Mouse (Mus musculus) ES-E14 (cell line): ENCODE measurements around the gene Atp6v1a. TPM values are rescaled to one million over a fixed set of nuclear protein-coding genes. Genes with fewer than 3 reads are reported as not detected.

Experiments
- DNase-seq: peaks from one replicate; pipeline ENCODE4 v3.0.0-alpha.2; 2013; ENCODE audit warnings: low read depth, low spot score
- H3K27ac ChIP-seq: 2 replicates; pipeline ENCODE4 v1.5.1; 2012; ENCODE audit warnings: low read depth, mild to moderate bottlenecking, low read length, moderate library complexity, mixed read lengths; ENCODE audit not compliant: poor library complexity, insufficient read depth, severe bottlenecking
- H3K36me3 ChIP-seq: 2 replicates; pipeline ENCODE4 v1.6.1; 2012; ENCODE audit warnings: mild to moderate bottlenecking, low read length, moderate library complexity, mixed read lengths; ENCODE audit not compliant: control insufficient read depth, poor library complexity, insufficient read depth, severe bottlenecking
- H3K4me1 ChIP-seq, 2 experiments: fragments of 150-350 bp in 1 of 2; sonication (generic) in 1 of 2; 2 replicates each; pipeline ENCODE4 v1.6.1; 2012; ENCODE audit warnings: low read length in 2 of 2, mild to moderate bottlenecking in 1 of 2, mixed read lengths in 1 of 2; ENCODE audit not compliant: control insufficient read depth in 2 of 2, insufficient read depth in 2 of 2, poor library complexity in 1 of 2
- H3K4me3 ChIP-seq, 2 experiments: fragments of 150-350 bp in 1 of 2; sonication (generic) in 1 of 2; 2 replicates each; pipeline ENCODE4 v1.5.1; 2012; ENCODE audit warnings: low read length in 2 of 2, low read depth in 1 of 2, mild to moderate bottlenecking in 1 of 2, mixed read lengths in 1 of 2; ENCODE audit not compliant: insufficient read depth in 1 of 2, poor library complexity in 1 of 2, severe bottlenecking in 1 of 2
- H3K9ac ChIP-seq: 2 replicates; pipeline ENCODE4 v1.6.1; 2012; ENCODE audit warnings: low read depth, mild to moderate bottlenecking, low read length, mixed read lengths; ENCODE audit not compliant: poor library complexity, insufficient read depth, severe bottlenecking
- H3K9me3 ChIP-seq: fragments of 150-350 bp; sonication (generic); 2 replicates; pipeline ENCODE4 v1.6.1; 2012; ENCODE audit warnings: low read depth, mild to moderate bottlenecking, low read length; ENCODE audit not compliant: control insufficient read depth, insufficient read depth
- CHD2 ChIP-seq: IDR thresholded peaks from 2 replicates; pipeline ENCODE4 v1.6.1; 2014; ENCODE audit warnings: mild to moderate bottlenecking, low read depth, low read length, inconsistent platforms
- HCFC1 ChIP-seq: IDR thresholded peaks from 2 replicates; pipeline ENCODE4 v1.6.1; 2012; ENCODE audit warnings: low read length, inconsistent platforms, borderline replicate concordance; ENCODE audit not compliant: insufficient read depth
- MAFK ChIP-seq: IDR thresholded peaks from 2 replicates; pipeline ENCODE4 v1.6.1; 2014; ENCODE audit warnings: mild to moderate bottlenecking, low read depth, low read length, inconsistent platforms; ENCODE audit not compliant: insufficient read depth
- ZC3H11A ChIP-seq: IDR thresholded peaks from 2 replicates; pipeline ENCODE4 v1.6.1; 2012; ENCODE audit warnings: low read depth, mild to moderate bottlenecking, inconsistent platforms, low read length, borderline replicate concordance
- ZNF384 ChIP-seq: IDR thresholded peaks from 2 replicates; pipeline ENCODE4 v1.6.1; 2012; ENCODE audit warnings: low read depth, low read length, inconsistent platforms
- in situ Hi-C, 2 experiments: fragments of 600-800 bp; cut with MboI; formaldehyde crosslinking; loops; one replicate each; pipeline ENCODE4 v1.15.1; 2025; ENCODE audit warnings: low sequenced_read_pairs in 2 of 2, inconsistent platforms in 1 of 2; ENCODE audit not compliant: unreplicated experiment in 2 of 2
- total RNA-seq: library from RNA; depleted of rRNA; stranded (reverse); fragments of 300-350 nt; gene quantifications from 2 replicates; pipeline ENCODE4 v1.2.3, GENCODE M21; 2012

The Atp6v1a gene
- total RNA-seq, 1 experiment = 82.8 TPM

DNA sequence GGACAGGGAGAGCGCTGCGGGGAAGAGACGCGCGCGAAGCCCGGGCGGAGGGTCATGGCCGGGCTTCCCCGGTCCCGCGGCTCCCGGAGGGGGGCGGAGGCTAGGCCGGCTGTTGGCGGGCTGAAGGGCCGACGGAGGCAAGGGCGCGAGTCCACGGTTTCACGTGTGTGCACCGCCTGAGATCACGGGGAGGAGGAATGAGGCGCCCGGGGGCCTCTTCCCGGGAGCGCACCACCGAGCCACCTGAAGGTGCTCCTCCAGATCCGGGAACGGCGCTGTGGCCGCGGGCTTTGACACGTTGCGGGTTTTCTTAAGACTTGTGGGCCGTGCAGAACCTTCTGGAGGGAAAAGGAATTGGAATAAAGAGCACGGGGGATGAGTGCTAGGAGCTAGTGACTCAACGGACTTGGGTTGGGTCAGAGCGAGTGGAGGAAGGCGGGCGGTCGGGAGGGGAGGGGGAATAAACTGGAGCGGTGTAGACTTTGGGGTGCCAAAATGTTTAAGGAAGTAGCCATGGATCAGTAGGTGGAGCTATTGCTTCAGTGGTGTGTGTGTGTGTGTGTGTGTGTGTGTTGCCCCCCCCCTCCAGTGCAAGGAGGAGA is 782 bp upstream of the Atp6v1a start:
- peak overlapping the region; percentile 100 for H3K9ac ChIP-seq
- peaks cover 3 to 4% of the 10 kb centered on the region in 2 experiments; a peak in 2 of 4 replicates for H3K4me1 ChIP-seq
- peak overlapping the region; percentile 82 to 100 for H3K4me3 ChIP-seq
- no peaks in the 10 kb centered on the region for H3K36me3 ChIP-seq
- H3K9me3 ChIP-seq = no peaks in the 10 kb centered on the region
- TF ChIP-seq ZC3H11A (no peak), CHD2 (no peak), ZNF384 (no peak), HCFC1 (peak; percentile 44; the same call in 1 of the 2 replicates), MAFK (no peak)
- in situ Hi-C loops = no loop called here
- peak; percentile 64 for DNase-seq
- H3K27ac ChIP-seq = peak overlapping the region; percentile 97

GRCm38 (mm10) chr16:44138979-44139535 is 448 bp downstream of the Atp6v1a start:
- peak overlapping the region; percentile 91 for H3K27ac ChIP-seq
- H3K4me1 ChIP-seq = peaks cover 3 to 4% of the 10 kb centered on the region in 2 experiments; a peak in 2 of 4 replicates
- in situ Hi-C loops = no loop called here
- peak overlapping the region; percentile 87 for H3K9ac ChIP-seq
- TF ChIP-seq ZNF384 = peak; percentile 99
- TF ChIP-seq CHD2 = 0 out of 2 replicates have a peak, but pooled peaks have one; percentile 44
- 0 out of 2 replicates have a peak, but pooled peaks have one; percentile 32 for TF ChIP-seq MAFK
- no peak for TF ChIP-seq ZC3H11A
- H3K36me3 ChIP-seq = no peaks in the 10 kb centered on the region
- peak overlapping the region; percentile 82 to 100 for H3K4me3 ChIP-seq
- peak; percentile 90 for DNase-seq
- no peaks in the 10 kb centered on the region for H3K9me3 ChIP-seq

DNA sequence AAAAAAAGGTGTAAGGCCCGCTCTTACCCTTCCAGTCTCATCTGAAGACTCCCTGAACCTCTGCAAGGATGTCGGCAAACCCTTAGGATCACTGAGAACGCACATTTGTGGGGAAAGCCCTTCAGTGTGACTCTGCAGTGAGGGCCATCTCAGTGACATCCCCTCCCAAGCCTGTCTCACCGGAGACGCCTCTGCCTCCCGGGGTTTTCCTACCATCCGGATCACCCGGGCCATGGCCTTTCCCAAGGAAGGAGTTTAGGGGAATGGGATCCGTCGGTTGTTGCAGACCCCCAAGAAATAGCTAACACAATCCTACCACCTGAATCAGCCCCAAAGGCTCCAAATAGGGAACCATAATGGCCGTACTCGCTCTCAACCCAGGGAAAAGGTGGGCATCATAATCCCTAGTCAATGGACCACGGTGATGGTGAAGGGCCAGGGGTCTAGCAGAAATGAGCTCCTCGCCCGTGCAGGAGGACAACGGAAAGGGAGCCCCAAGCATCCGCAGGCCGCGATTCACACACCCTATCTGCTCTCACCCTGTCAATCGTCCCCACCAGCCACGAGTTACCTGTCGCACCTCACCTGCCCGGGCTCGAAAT is 1.0 kb downstream of the Atp6v1a start:
- peak overlapping the region; percentile 87 for H3K9ac ChIP-seq
- H3K36me3 ChIP-seq = no peaks in the 10 kb centered on the region
- in situ Hi-C loops = no loop called here
- peaks cover 3 to 4% of the 10 kb centered on the region in 2 experiments; a peak in 2 of 4 replicates for H3K4me1 ChIP-seq
- 0 out of 2 replicates have a peak overlapping the region, but pooled peaks have one; percentile 28 for H3K27ac ChIP-seq
- no peak for TF ChIP-seq HCFC1
- no peak for TF ChIP-seq ZC3H11A
- TF ChIP-seq MAFK = no peak
- no peak for TF ChIP-seq CHD2
- TF ChIP-seq ZNF384 = no peak
- no peaks in the 10 kb centered on the region for H3K9me3 ChIP-seq
- H3K4me3 ChIP-seq = peak overlapping the region; percentile 82 to 100
- DNase-seq = no peak

DNA sequence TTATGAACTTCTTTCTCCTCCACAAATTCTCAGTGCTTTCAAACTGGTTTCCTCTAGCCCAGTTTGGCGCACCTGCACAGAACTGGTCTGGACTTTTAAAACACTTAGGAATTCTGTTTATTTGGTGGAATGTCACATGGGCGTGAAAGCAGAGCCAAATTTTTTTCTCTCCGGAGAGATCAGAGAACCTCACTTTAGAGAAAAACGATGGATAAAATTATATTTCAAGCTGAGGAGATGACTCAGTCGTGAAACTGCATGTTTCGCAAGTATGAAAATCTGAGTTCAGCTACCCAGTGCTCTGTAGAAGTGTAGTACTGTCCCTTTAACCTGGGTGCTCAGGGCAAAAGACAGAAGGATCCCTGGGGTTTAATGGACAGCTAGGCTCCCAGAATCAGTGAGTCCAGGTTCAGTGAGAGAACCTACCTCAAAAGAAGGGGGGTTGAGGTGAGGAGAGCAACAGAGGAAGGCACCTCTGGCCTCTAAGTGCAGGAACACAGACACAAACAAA is 2.9 kb downstream of the Atp6v1a start:
- TF ChIP-seq HCFC1 (no peak), ZNF384 (no peak), ZC3H11A (no peak), CHD2 (no peak), MAFK (no peak)
- in situ Hi-C loops = no loop called here

More for the DNA sequence above, 2.9 kb downstream of the Atp6v1a start:
- H3K9ac ChIP-seq = no peak overlapping the region; the same call in 1 of the 2 replicates
- no peak for DNase-seq
- no peak overlapping the region for H3K27ac ChIP-seq
- H3K4me3 ChIP-seq = no peak overlapping the region
- H3K4me1 ChIP-seq = peaks cover 0 to 4% of the 10 kb centered on the region in 2 experiments; a peak in 1 of 4 replicates
- H3K36me3 ChIP-seq = no peaks in the 10 kb centered on the region
- no peaks in the 10 kb centered on the region for H3K9me3 ChIP-seq
